Mouse (Mus musculus) embryonic fibroblast, embryonic 13.5 days (primary cell): ENCODE data around the gene Glipr2.

Experiments
- CTCF ChIP-seq: IDR thresholded peaks from 2 replicates; pipeline ENCODE4 v1.5.1; 2011; ENCODE audit warnings: mild to moderate bottlenecking, control low read depth, low read length, moderate library complexity, borderline replicate concordance; ENCODE audit not compliant: insufficient read depth
- POLR2A ChIP-seq: IDR thresholded peaks from 2 replicates; pipeline ENCODE4 v1.6.1; 2011; ENCODE audit warnings: low read depth, mild to moderate bottlenecking, control low read depth, low read length, moderate library complexity

DNA sequence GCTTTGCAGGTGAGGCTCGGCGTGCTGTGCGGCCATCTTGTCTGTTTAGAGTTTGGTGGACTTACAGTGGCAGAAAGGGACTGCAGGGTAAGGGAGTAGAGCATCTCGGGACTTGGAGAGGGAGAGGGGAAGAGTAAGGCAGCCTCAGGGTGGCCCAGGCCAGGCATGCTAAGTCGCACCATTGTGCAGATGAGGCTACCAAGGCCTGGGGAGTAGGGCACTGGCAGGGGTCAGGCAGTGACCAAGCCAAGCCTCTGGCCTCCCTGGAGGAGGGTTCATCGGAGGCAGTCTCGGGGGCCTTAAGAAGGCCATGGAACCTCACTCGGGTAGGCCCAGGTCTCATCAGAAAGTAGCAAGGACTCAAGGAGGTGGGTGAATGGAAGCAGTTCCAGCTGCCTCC is 14.8 kb upstream of the Glipr2 start:
- TF ChIP-seq POLR2A (no peak), CTCF (no peak)
